Mouse (Mus musculus) forebrain, embryonic 16.5 days (tissue): Measurements from ENCODE around the gene Tgif1. TPM values are rescaled to one million over a fixed set of nuclear protein-coding genes. Genes with fewer than 3 reads are reported as not detected.

ENCODE experiments used
- ATAC-seq: fragments of 200-750 bp; cut with Nextera tagmentation; 2 replicates; pipeline ENCODE4 v1.8.0; 2017; ENCODE audit warnings: mild to moderate bottlenecking, moderate library complexity
- H3K27ac ChIP-seq: fragments of 300-500 bp; sonication (generic); 2 replicates; pipeline ENCODE4 v1.5.1; 2014; ENCODE audit warnings: low read length, control low read depth
- H3K27me3 ChIP-seq: fragments of 300-500 bp; sonication (generic); replicated peaks from 2 replicates; pipeline ENCODE4 v1.6.1; 2014; ENCODE audit warnings: low read length; ENCODE audit not compliant: control insufficient read depth, insufficient read depth
- H3K36me3 ChIP-seq: fragments of 300-500 bp; sonication (generic); 2 replicates; pipeline ENCODE4 v1.6.1; 2014; ENCODE audit not compliant: control insufficient read depth, insufficient read depth
- H3K4me1 ChIP-seq: fragments of 300-500 bp; sonication (generic); replicated peaks from 2 replicates; pipeline ENCODE4 v1.6.1; 2014; ENCODE audit warnings: low read length; ENCODE audit not compliant: control insufficient read depth, insufficient read depth
- H3K4me2 ChIP-seq: fragments of 300-500 bp; sonication (generic); 2 replicates; pipeline ENCODE4 v1.6.1; 2014; ENCODE audit warnings: mild to moderate bottlenecking, low read length, control low read depth
- H3K4me3 ChIP-seq: fragments of 300-500 bp; sonication (generic); replicated peaks from 2 replicates; pipeline ENCODE4 v1.5.1; 2014; ENCODE audit warnings: mild to moderate bottlenecking, low read length, control low read depth
- H3K9ac ChIP-seq: fragments of 300-500 bp; sonication (generic); replicated peaks from 2 replicates; pipeline ENCODE4 v1.6.1; 2014; ENCODE audit warnings: low read depth, low read length, control low read depth
- H3K9me3 ChIP-seq: fragments of 300-500 bp; sonication (generic); 2 replicates; pipeline ENCODE4 v1.6.1; 2016; ENCODE audit warnings: low read length; ENCODE audit not compliant: control insufficient read depth
- WGBS: fragments of 180-500 bp; shearing (Covaris S2); extraction: QIAGEN DNeasy Blood & Tissue Kit; methylation state at CpG from one replicate; pipeline ENCODE4 v1.1.7; 2014; 5-methylcytosine and 5-hydroxymethylcytosine counted together
- polyA plus RNA-seq: library from polyadenylated mRNA; unstranded; fragments of >200 nt; fragmentation: Nextera tagmentation; extraction: Ambion mirVana; gene quantifications from 2 replicates; pipeline ENCODE4 v1.2.1, GENCODE M21; 2015

Gene Tgif1
- polyA plus RNA-seq, 1 experiment from 2014 or later: 9.7 TPM

GRCm38 (mm10) chr17:70886641-70887391 lies 33.5 kb upstream of the Tgif1 start:
- ATAC-seq: no peak
- no peaks in the 10 kb centered on the region for H3K4me1 ChIP-seq
- 89% methylated on average over 16 of the region's 16 CpGs for WGBS
- H3K9me3 ChIP-seq: no peaks in the 10 kb centered on the region
- no peaks in the 10 kb centered on the region for H3K36me3 ChIP-seq
- H3K27ac ChIP-seq: no peak overlapping the region
- no peak overlapping the region for H3K9ac ChIP-seq
- no peak overlapping the region for H3K4me2 ChIP-seq
- H3K27me3 ChIP-seq: no peaks in the 10 kb centered on the region
- H3K4me3 ChIP-seq: no peak overlapping the region

DNA sequence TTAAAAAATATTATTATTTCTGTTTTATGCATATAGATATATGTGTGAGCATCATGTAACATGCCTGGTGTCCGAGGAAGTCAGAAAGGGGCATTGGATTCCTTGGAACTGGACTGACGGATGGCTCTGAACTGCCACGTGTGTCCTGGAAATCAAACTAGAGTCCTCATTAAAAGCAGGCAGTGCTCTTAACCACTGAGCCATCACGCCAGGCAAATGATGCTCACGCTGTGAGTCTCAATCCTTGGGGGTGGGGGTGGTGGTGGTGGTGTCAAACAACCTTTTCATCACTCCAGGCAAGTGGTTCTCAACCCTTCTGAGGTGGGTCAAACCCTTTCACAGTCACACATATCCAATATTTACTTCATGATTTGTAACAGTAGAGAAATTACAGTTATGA lies 32.5 kb upstream of the Tgif1 start:
- H3K27ac ChIP-seq: no peak overlapping the region
- no peaks in the 10 kb centered on the region for H3K4me1 ChIP-seq
- no peak overlapping the region for H3K4me3 ChIP-seq
- H3K9ac ChIP-seq: no peak overlapping the region
- H3K36me3 ChIP-seq: no peaks in the 10 kb centered on the region
- ATAC-seq: no peak
- H3K4me2 ChIP-seq: no peak overlapping the region
- WGBS: 89% methylated on average over 5 of the region's 5 CpGs
- H3K9me3 ChIP-seq: no peaks in the 10 kb centered on the region
- no peaks in the 10 kb centered on the region for H3K27me3 ChIP-seq

GRCm38 (mm10) chr17:70881934-70882333 lies 28.6 kb upstream of the Tgif1 start:
- Histone ChIP-seq H3K4me1 (no peaks in the 10 kb centered on the region), H3K27ac (no peak overlapping the region), H3K27me3 (no peaks in the 10 kb centered on the region), H3K4me2 (no peak overlapping the region), H3K9me3 (no peaks in the 10 kb centered on the region), H3K4me3 (no peak overlapping the region), H3K36me3 (no peaks in the 10 kb centered on the region), H3K9ac (no peak overlapping the region)
- no peak for ATAC-seq
- 79% methylated on average over 10 of the region's 10 CpGs for WGBS

DNA sequence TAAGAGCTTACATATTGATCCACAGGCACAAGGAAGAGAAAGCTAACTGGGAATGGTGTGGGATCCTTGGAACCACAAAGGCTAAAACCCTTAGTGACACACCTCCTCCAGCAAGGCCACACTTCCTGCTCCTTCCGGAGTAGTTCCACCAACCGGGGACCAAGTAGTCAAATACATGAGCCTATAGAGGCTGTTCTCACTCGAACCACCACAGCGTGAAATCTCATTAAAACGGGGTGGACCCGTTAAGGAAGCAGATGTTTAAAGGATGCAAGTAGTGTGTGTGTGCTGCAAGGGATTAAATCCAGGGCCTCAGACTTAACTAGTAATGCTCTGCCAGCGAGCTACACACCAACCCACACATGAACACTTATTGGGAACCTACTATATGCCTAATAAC lies 27.8 kb upstream of the Tgif1 start:
- no peaks in the 10 kb centered on the region for H3K9me3 ChIP-seq
- WGBS: 15% methylated on average over 7 of the region's 7 CpGs
- H3K27ac ChIP-seq: no peak overlapping the region

GRCm38 (mm10) chr17:70878237-70878636 lies 24.9 kb upstream of the Tgif1 start:
- H3K27me3 ChIP-seq: no peaks in the 10 kb centered on the region
- H3K4me1 ChIP-seq: peaks cover 6% of the 10 kb centered on the region
- H3K9ac ChIP-seq: no peak overlapping the region
- H3K4me2 ChIP-seq: no peak overlapping the region
- H3K36me3 ChIP-seq: no peaks in the 10 kb centered on the region
- no peak for ATAC-seq
- no peaks in the 10 kb centered on the region for H3K9me3 ChIP-seq
- no peak overlapping the region for H3K4me3 ChIP-seq
- H3K27ac ChIP-seq: no peak overlapping the region

More for the DNA sequence above, 27.8 kb upstream of the Tgif1 start:
- Histone ChIP-seq H3K4me3 (no peak overlapping the region), H3K4me1 (no peaks in the 10 kb centered on the region), H3K27me3 (no peaks in the 10 kb centered on the region), H3K9ac (no peak overlapping the region), H3K36me3 (no peaks in the 10 kb centered on the region), H3K4me2 (no peak overlapping the region)
- no peak for ATAC-seq

DNA sequence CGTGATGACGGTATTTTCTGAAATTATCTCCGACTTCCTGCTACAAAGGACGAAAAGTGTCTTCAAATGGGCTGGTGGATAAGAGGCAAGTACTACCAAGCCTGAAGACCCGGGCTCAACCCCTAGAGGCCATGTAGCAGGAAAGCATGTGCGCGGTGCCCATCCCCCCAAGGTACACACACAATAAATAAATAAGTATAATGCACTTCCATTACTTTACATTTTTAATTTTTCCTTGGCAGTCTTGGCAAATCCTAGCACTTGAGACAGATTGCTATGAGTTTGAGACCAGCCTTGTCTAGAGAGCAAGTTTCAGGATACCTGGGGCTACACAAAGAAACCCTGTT lies 20.4 kb upstream of the Tgif1 start:
- 22% methylated on average over 7 of the region's 7 CpGs for WGBS
- ATAC-seq: 0 out of 2 replicates have a peak, but pooled peaks have one; percentile 22
- Histone ChIP-seq H3K9me3 (no peaks in the 10 kb centered on the region), H3K4me2 (peak overlapping the region; percentile 62), H3K36me3 (no peaks in the 10 kb centered on the region), H3K9ac (peak overlapping the region; percentile 39; the same call in 1 of the 2 replicates), H3K4me3 (peak overlapping the region; percentile 39), H3K27me3 (no peaks in the 10 kb centered on the region), H3K4me1 (peaks cover 16% of the 10 kb centered on the region), H3K27ac (no peak overlapping the region)

GRCm38 (mm10) chr17:70872936-70873777 lies 19.8 kb upstream of the Tgif1 start:
- H3K4me3 ChIP-seq: peak overlapping the region; percentile 39
- peak overlapping the region; percentile 18; the same call in 1 of the 2 replicates for H3K27ac ChIP-seq
- H3K27me3 ChIP-seq: no peaks in the 10 kb centered on the region
- H3K4me1 ChIP-seq: peaks cover 16% of the 10 kb centered on the region
- H3K9me3 ChIP-seq: no peaks in the 10 kb centered on the region
- peak; percentile 57 for ATAC-seq
- WGBS: 5% methylated on average over 21 of the region's 21 CpGs
- no peaks in the 10 kb centered on the region for H3K36me3 ChIP-seq
- H3K9ac ChIP-seq: peak overlapping the region; percentile 39
- peak overlapping the region; percentile 62 for H3K4me2 ChIP-seq

DNA sequence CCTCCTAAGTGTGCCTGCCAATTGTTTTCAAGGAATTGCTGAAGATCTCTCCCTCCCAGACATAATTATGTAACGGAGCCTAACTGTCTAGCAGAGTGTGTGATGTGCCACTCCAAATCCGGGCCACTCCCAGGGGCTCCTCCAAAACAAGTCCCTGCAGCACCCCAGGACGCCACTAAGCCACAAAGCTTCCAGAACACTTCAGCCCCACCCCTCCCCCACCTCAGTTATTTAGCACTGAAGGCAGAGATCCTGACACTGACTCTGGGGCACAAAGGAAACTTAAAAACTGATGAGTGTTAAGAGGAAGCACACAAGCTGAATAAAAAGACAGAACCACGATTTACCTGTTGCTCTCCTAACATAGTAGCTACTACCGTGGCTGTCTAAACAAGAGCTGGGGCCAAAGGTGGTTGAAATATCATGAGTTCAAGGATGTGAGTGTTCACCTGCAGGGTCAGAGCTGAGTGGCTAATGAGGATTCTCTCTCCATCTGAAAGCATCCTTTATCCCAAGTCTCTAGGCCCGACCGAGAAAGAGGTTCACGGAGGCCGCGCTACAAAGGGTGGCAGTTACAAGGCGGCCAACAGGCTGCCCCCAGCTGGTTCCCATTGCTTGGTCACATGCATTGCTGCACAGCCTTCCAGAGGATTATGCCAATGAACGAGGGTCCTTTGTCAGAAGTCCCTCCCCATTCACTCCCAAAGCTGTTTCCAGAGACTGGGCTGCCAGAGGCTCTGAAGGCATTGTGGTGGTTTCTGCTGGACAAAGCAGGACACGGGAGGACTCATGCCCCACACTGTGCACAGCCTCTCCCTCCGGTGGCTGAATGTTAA lies 19.0 kb upstream of the Tgif1 start:
- peak overlapping the region; percentile 39; the same call in 1 of the 2 replicates for H3K9ac ChIP-seq
- H3K9me3 ChIP-seq: no peaks in the 10 kb centered on the region
- H3K36me3 ChIP-seq: no peaks in the 10 kb centered on the region
- H3K4me1 ChIP-seq: peaks cover 16% of the 10 kb centered on the region
- H3K27me3 ChIP-seq: no peaks in the 10 kb centered on the region
- peak overlapping the region; percentile 39; the same call in 1 of the 2 replicates for H3K4me3 ChIP-seq
- WGBS: 5% methylated on average over 14 of the region's 14 CpGs
- ATAC-seq: peak; percentile 88
- H3K27ac ChIP-seq: peak overlapping the region; percentile 16; the same call in 1 of the 2 replicates
- H3K4me2 ChIP-seq: peak overlapping the region; percentile 62

DNA sequence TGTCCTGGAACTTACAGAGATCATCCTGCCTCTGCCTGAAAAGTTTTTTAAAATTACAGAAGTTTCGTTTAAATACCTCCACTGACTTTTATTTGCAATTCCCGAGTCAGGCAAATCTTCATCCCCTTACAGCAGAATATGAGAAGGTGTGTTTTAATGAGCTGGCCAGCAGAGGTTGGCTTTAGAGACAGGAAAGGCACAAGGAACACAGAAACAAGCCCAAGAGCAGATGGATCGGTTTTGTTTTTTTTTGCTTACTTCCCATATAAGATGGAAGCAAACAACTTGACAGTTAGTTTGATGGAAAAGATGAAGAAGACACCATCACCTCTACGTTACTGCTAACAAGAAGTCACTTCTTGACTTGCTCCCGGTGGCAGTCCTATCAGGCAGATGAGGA lies 18.3 kb upstream of the Tgif1 start:
- H3K4me3 ChIP-seq: no peak overlapping the region
- H3K9me3 ChIP-seq: no peaks in the 10 kb centered on the region
- H3K4me1 ChIP-seq: peaks cover 16% of the 10 kb centered on the region
- WGBS: 52% methylated on average over 5 of the region's 5 CpGs
- H3K4me2 ChIP-seq: no peak overlapping the region
- no peak for ATAC-seq
- no peaks in the 10 kb centered on the region for H3K36me3 ChIP-seq
- no peak overlapping the region for H3K27ac ChIP-seq
- no peak overlapping the region for H3K9ac ChIP-seq
- no peaks in the 10 kb centered on the region for H3K27me3 ChIP-seq
